Mouse (Mus musculus): ENCODE data around the gene Smyd3. TPM values are rescaled to one million over a fixed set of nuclear protein-coding genes. Genes with fewer than 3 reads are reported as not detected.

The Smyd3 gene
- polyA plus RNA-seq, 1 experiment, result 19.9 TPM

- no peak for TF ChIP-seq POLR2A (IDR thresholded peaks at IDR 0.05; ENCODE audit: borderline replicate concordance, low read depth, low read length)
- TF ChIP-seq CTCF (IDR thresholded peaks at IDR 0.05; ENCODE audit: low read depth, low read length), result no peak
- H3K4me1 ChIP-seq (ENCODE audit: control insufficient read depth, insufficient read depth, low read length), result peaks cover 11% of the 10 kb centered on the region
- H3K4me3 ChIP-seq (ENCODE audit: insufficient read depth, low read length), result no peak overlapping the region
- H3K27ac ChIP-seq (ENCODE audit: insufficient read depth, low read depth, low read length), result no peak overlapping the region
Observed at GRCm38 (mm10) chr1:179361481-179362466, 156.1 kb downstream of the Smyd3 start.

GRCm38 (mm10) chr1:179357111-179357510, 160.7 kb downstream of the Smyd3 start:
- Histone ChIP-seq H3K4me1 (ENCODE audit: control insufficient read depth, insufficient read depth, low read length) (peaks cover 10% of the 10 kb centered on the region), H3K4me3 (ENCODE audit: insufficient read depth, low read length) (no peak overlapping the region), H3K27ac (ENCODE audit: insufficient read depth, low read depth, low read length) (no peak overlapping the region)
- TF ChIP-seq POLR2A (IDR thresholded peaks at IDR 0.05; ENCODE audit: borderline replicate concordance, low read depth, low read length), result no peak
- TF ChIP-seq CTCF (IDR thresholded peaks at IDR 0.05; ENCODE audit: low read depth, low read length), result no peak

GRCm38 (mm10) chr1:179354250-179354649, 163.6 kb downstream of the Smyd3 start:
- TF ChIP-seq CTCF (IDR thresholded peaks at IDR 0.05; ENCODE audit: low read depth, low read length), result no peak
- TF ChIP-seq POLR2A (IDR thresholded peaks at IDR 0.05; ENCODE audit: borderline replicate concordance, low read depth, low read length), result no peak
- H3K4me1 ChIP-seq (ENCODE audit: control insufficient read depth, insufficient read depth, low read length), result peaks cover 5% of the 10 kb centered on the region
- no peak overlapping the region for H3K4me3 ChIP-seq (ENCODE audit: insufficient read depth, low read length)
- no peak overlapping the region for H3K27ac ChIP-seq (ENCODE audit: insufficient read depth, low read depth, low read length)

- TF ChIP-seq CTCF (IDR thresholded peaks at IDR 0.05; ENCODE audit: low read depth, low read length) (no peak), POLR2A (IDR thresholded peaks at IDR 0.05; ENCODE audit: borderline replicate concordance, low read depth, low read length) (no peak)
- Histone ChIP-seq H3K4me3 (ENCODE audit: insufficient read depth, low read length) (no peak overlapping the region), H3K27ac (ENCODE audit: insufficient read depth, low read depth, low read length) (no peak overlapping the region), H3K4me1 (ENCODE audit: control insufficient read depth, insufficient read depth, low read length) (peaks cover 4% of the 10 kb centered on the region; the same call in 1 of the 2 replicates)
Observed at GRCm38 (mm10) chr1:179345318-179345925, 172.4 kb downstream of the Smyd3 start.

- Histone ChIP-seq H3K4me3 (ENCODE audit: insufficient read depth, low read length) (no peak overlapping the region), H3K27ac (ENCODE audit: insufficient read depth, low read depth, low read length) (no peak overlapping the region), H3K4me1 (ENCODE audit: control insufficient read depth, insufficient read depth, low read length) (peaks cover 4% of the 10 kb centered on the region; the same call in 1 of the 2 replicates)
- TF ChIP-seq CTCF (IDR thresholded peaks at IDR 0.05; ENCODE audit: low read depth, low read length) (no peak), POLR2A (IDR thresholded peaks at IDR 0.05; ENCODE audit: borderline replicate concordance, low read depth, low read length) (no peak)
Observed at GRCm38 (mm10) chr1:179343426-179343825, 174.4 kb downstream of the Smyd3 start.

- TF ChIP-seq POLR2A (IDR thresholded peaks at IDR 0.05; ENCODE audit: borderline replicate concordance, low read depth, low read length) (no peak), CTCF (IDR thresholded peaks at IDR 0.05; ENCODE audit: low read depth, low read length) (no peak)
- Histone ChIP-seq H3K4me3 (ENCODE audit: insufficient read depth, low read length) (no peak overlapping the region), H3K4me1 (ENCODE audit: control insufficient read depth, insufficient read depth, low read length) (peaks cover 4% of the 10 kb centered on the region; the same call in 1 of the 2 replicates), H3K27ac (ENCODE audit: insufficient read depth, low read depth, low read length) (no peak overlapping the region)
Observed at GRCm38 (mm10) chr1:179341589-179341988, 176.3 kb downstream of the Smyd3 start.

- Histone ChIP-seq H3K27ac (ENCODE audit: insufficient read depth, low read depth, low read length) (no peak overlapping the region), H3K4me1 (ENCODE audit: control insufficient read depth, insufficient read depth, low read length) (peaks cover 4% of the 10 kb centered on the region; the same call in 1 of the 2 replicates), H3K4me3 (ENCODE audit: insufficient read depth, low read length) (no peak overlapping the region)
- no peak for TF ChIP-seq CTCF (IDR thresholded peaks at IDR 0.05; ENCODE audit: low read depth, low read length)
- TF ChIP-seq POLR2A (IDR thresholded peaks at IDR 0.05; ENCODE audit: borderline replicate concordance, low read depth, low read length), result no peak
Observed at GRCm38 (mm10) chr1:179339066-179339465, 178.8 kb downstream of the Smyd3 start.

GRCm38 (mm10) chr1:179337529-179337928, 180.3 kb downstream of the Smyd3 start:
- Histone ChIP-seq H3K4me3 (ENCODE audit: insufficient read depth, low read length) (no peak overlapping the region), H3K27ac (ENCODE audit: insufficient read depth, low read depth, low read length) (no peak overlapping the region), H3K4me1 (ENCODE audit: control insufficient read depth, insufficient read depth, low read length) (peaks cover 4% of the 10 kb centered on the region; the same call in 1 of the 2 replicates)
- no peak for TF ChIP-seq POLR2A (IDR thresholded peaks at IDR 0.05; ENCODE audit: borderline replicate concordance, low read depth, low read length)
- TF ChIP-seq CTCF (IDR thresholded peaks at IDR 0.05; ENCODE audit: low read depth, low read length), result no peak

GRCm38 (mm10) chr1:179326965-179327308, 190.9 kb downstream of the Smyd3 start:
- Histone ChIP-seq H3K4me1 (ENCODE audit: control insufficient read depth, insufficient read depth, low read length) (peaks cover 3% of the 10 kb centered on the region; the same call in 1 of the 2 replicates), H3K4me3 (ENCODE audit: insufficient read depth, low read length) (no peak overlapping the region), H3K27ac (ENCODE audit: insufficient read depth, low read depth, low read length) (no peak overlapping the region)
- TF ChIP-seq CTCF (IDR thresholded peaks at IDR 0.05; ENCODE audit: low read depth, low read length) (no peak), POLR2A (IDR thresholded peaks at IDR 0.05; ENCODE audit: borderline replicate concordance, low read depth, low read length) (no peak)

Data from bone marrow macrophage, adult 2 months (primary cell).